In genomic region chr9:120709146-120709655, GRCm38 (mm10) we compare ENCODE assay signal across 8 mouse cellular contexts.
DNase-seq lines count a peak whose midpoint lies in the region; ATAC-seq and TF ChIP-seq lines count a peak whose summit lies in the region.
"Had no signal": no experiment of that assay in that cellular context is flagged by ENCODE, and none has a peak within 500 bp of the region (broad histone marks: within the 10 kb centered on the region; RNA-seq: fewer than 3 reads in every experiment).

No protein-coding gene starts in this region.

- H3K4me1 ChIP-seq in lung, embryonic 14.5 days (ENCODE audit: insufficient read depth), result peaks cover 4% of the 10 kb centered on the region; the same call in 1 of the 2 replicates
- H3K4me1 ChIP-seq in embryonic facial prominence, embryonic 11.5 days (ENCODE audit: control insufficient read depth, insufficient read depth, low read length), result no peaks in the 10 kb centered on the region
- H3K4me1 ChIP-seq in intestine, embryonic 14.5 days (replicated peaks; ENCODE audit: control insufficient read depth, insufficient read depth, low read length), result no peaks in the 10 kb centered on the region
- H3K4me1 ChIP-seq in stomach, embryonic 15.5 days, result peaks cover 7% of the 10 kb centered on the region; the same call in 1 of the 2 replicates

- no peak for TF ChIP-seq CTCF in lung, embryonic 14.5 days (IDR thresholded peaks at IDR 0.05; ENCODE audit: low read depth)

- no peak overlapping the region for H3K27ac ChIP-seq in lung, embryonic 14.5 days (ENCODE audit: low read depth)
- H3K27ac ChIP-seq in embryonic facial prominence, embryonic 11.5 days (replicated peaks; ENCODE audit: low read depth, low read length), result no peak overlapping the region
- no peak overlapping the region for H3K27ac ChIP-seq in intestine, embryonic 14.5 days (ENCODE audit: low read depth)
- H3K27ac ChIP-seq in stomach, embryonic 15.5 days, result no peak overlapping the region

- H3K4me2 ChIP-seq in lung, embryonic 14.5 days, result peak overlapping the region; percentile 31
- H3K4me2 ChIP-seq in embryonic facial prominence, embryonic 11.5 days (ENCODE audit: low read depth, low read length), result no peak overlapping the region
- H3K4me2 ChIP-seq in intestine, embryonic 14.5 days (ENCODE audit: low read length), result peak overlapping the region; percentile 31; the same call in 1 of the 2 replicates
- H3K4me2 ChIP-seq in stomach, embryonic 15.5 days, result peak overlapping the region; percentile 39; the same call in 1 of the 2 replicates

- DNase-seq in lung, embryonic 14.5 days, result no peak
- DNase-seq in lung, postnatal 10 days, result no peak
- no peak for DNase-seq in embryonic facial prominence, embryonic 11.5 days (ENCODE audit: low spot score)
- no peak for DNase-seq in intestine, embryonic 14.5 days (ENCODE audit: low spot score)
- DNase-seq in right cerebral cortex, postnatal 25 days, result no peak
- DNase-seq in gastrocnemius, adult 8-10 months (ENCODE audit: low spot score in 2 of 2), result no peak
- DNase-seq: cerebellum, adult 8-10 months had no signal

- no peaks in the 10 kb centered on the region for H3K27me3 ChIP-seq in lung, embryonic 14.5 days (ENCODE audit: insufficient read depth, low read length)
- no peaks in the 10 kb centered on the region for H3K27me3 ChIP-seq in embryonic facial prominence, embryonic 11.5 days (ENCODE audit: control insufficient read depth, insufficient read depth, low read length)
- no peaks in the 10 kb centered on the region for H3K27me3 ChIP-seq in intestine, embryonic 14.5 days (replicated peaks; ENCODE audit: control insufficient read depth, insufficient read depth, low read length)
- H3K27me3 ChIP-seq in stomach, embryonic 15.5 days (replicated peaks), result no peaks in the 10 kb centered on the region

- no peaks in the 10 kb centered on the region; the same call in 1 of the 2 replicates for H3K9me3 ChIP-seq in lung, embryonic 14.5 days (ENCODE audit: low read depth, low read length)
- no peaks in the 10 kb centered on the region for H3K9me3 ChIP-seq in embryonic facial prominence, embryonic 11.5 days (replicated peaks; ENCODE audit: control insufficient read depth, low read length)
- H3K9me3 ChIP-seq in intestine, embryonic 14.5 days (ENCODE audit: control insufficient read depth, low read length), result 0 out of 2 replicates have a peak, but pooled peaks cover 3% of the 10 kb centered on the region
- no peaks in the 10 kb centered on the region for H3K9me3 ChIP-seq in stomach, embryonic 15.5 days

- H3K9ac ChIP-seq in lung, embryonic 14.5 days, result no peak overlapping the region
- 0 out of 2 replicates have a peak overlapping the region, but pooled peaks have one; percentile 0 for H3K9ac ChIP-seq in embryonic facial prominence, embryonic 11.5 days (replicated peaks; ENCODE audit: low read length)
- 0 out of 2 replicates have a peak overlapping the region, but pooled peaks have one; percentile 5 for H3K9ac ChIP-seq in intestine, embryonic 14.5 days (ENCODE audit: low read length)
- no peak overlapping the region for H3K9ac ChIP-seq in stomach, embryonic 15.5 days

- no peak overlapping the region for H3K4me3 ChIP-seq in lung, embryonic 14.5 days (ENCODE audit: low read depth, low read length)
- H3K4me3 ChIP-seq in embryonic facial prominence, embryonic 11.5 days (ENCODE audit: low read depth, low read length), result no peak overlapping the region
- H3K4me3 ChIP-seq in intestine, embryonic 14.5 days (ENCODE audit: low read depth, low read length), result no peak overlapping the region
- no peak overlapping the region for H3K4me3 ChIP-seq in stomach, embryonic 15.5 days (replicated peaks)

- 57% methylated on average over 10 of the region's 10 CpGs for WGBS in lung, embryonic 14.5 days
- 63% methylated on average over 10 of the region's 10 CpGs for WGBS in embryonic facial prominence, embryonic 11.5 days
- WGBS in intestine, embryonic 14.5 days, result 67% methylated on average over 10 of the region's 10 CpGs
- 55% methylated on average over 10 of the region's 10 CpGs for WGBS in stomach, embryonic 15.5 days

- no peaks in the 10 kb centered on the region for H3K36me3 ChIP-seq in lung, embryonic 14.5 days (ENCODE audit: insufficient read depth)
- H3K36me3 ChIP-seq in embryonic facial prominence, embryonic 11.5 days (replicated peaks; ENCODE audit: control insufficient read depth, insufficient read depth, low read depth, low read length), result no peaks in the 10 kb centered on the region
- no peaks in the 10 kb centered on the region for H3K36me3 ChIP-seq in intestine, embryonic 14.5 days (ENCODE audit: control insufficient read depth, insufficient read depth, low read length)
- no peaks in the 10 kb centered on the region for H3K36me3 ChIP-seq in stomach, embryonic 15.5 days

- ATAC-seq in lung, embryonic 14.5 days (ENCODE audit: insufficient read depth), result no peak
- ATAC-seq in embryonic facial prominence, embryonic 11.5 days (replicated peaks; ENCODE audit: insufficient number of reproducible peaks, low FRiP score, low TSS enrichment, low read depth), result no peak
- ATAC-seq in intestine, embryonic 14.5 days (replicated peaks; ENCODE audit: low FRiP score, low TSS enrichment, low read depth), result no peak
- ATAC-seq in stomach, embryonic 15.5 days (ENCODE audit: insufficient read depth, low FRiP score, low read depth), result no peak

Comparison
In these comparisons a context has a peak if more than half of its experiments do, and no peak if none do; other contexts are left out.
1. H3K9ac ChIP-seq: peak in embryonic facial prominence, embryonic 11.5 days (single experiment) and intestine, embryonic 14.5 days (single experiment); none in lung, embryonic 14.5 days (single experiment) and stomach, embryonic 15.5 days (single experiment).